Mouse (Mus musculus): ENCODE measurements around the gene Ptpn12. TPM values are rescaled to one million over a fixed set of nuclear protein-coding genes. Genes with fewer than 3 reads are reported as not detected.

Gene Ptpn12
- polyA plus RNA-seq, 1 experiment from 2014 or later, result 8.8 TPM

GRCm38 (mm10) chr5:21034388-21034966 is 21.2 kb downstream of the Ptpn12 start:
- DNase-seq (ENCODE audit: low spot score), result no peak
- H3K4me1 ChIP-seq (replicated peaks; ENCODE audit: control insufficient read depth, insufficient read depth), result no peaks in the 10 kb centered on the region
- no peak overlapping the region for H3K9ac ChIP-seq (ENCODE audit: low read length)
- H3K36me3 ChIP-seq (ENCODE audit: control insufficient read depth, insufficient read depth, low read length), result no peaks in the 10 kb centered on the region
- WGBS, result 58% methylated on average over 6 of the region's 6 CpGs
- H3K4me2 ChIP-seq (replicated peaks; ENCODE audit: low read depth), result no peak overlapping the region
- H3K4me3 ChIP-seq (ENCODE audit: low read depth, low read length), result no peak overlapping the region
- H3K27me3 ChIP-seq (ENCODE audit: control insufficient read depth, insufficient read depth, low read length), result no peaks in the 10 kb centered on the region
- ATAC-seq (ENCODE audit: low FRiP score, low TSS enrichment), result no peak
- H3K27ac ChIP-seq (replicated peaks), result no peak overlapping the region
- no peaks in the 10 kb centered on the region for H3K9me3 ChIP-seq (ENCODE audit: control insufficient read depth, low read length)
- TF ChIP-seq CTCF (IDR thresholded peaks at IDR 0.05; ENCODE audit: low read depth) (no peak), EP300 (optimal IDR thresholded peaks at IDR 0.05) (no peak)

- Histone ChIP-seq H3K4me1 (replicated peaks; ENCODE audit: control insufficient read depth, insufficient read depth) (no peaks in the 10 kb centered on the region), H3K9ac (ENCODE audit: low read length) (no peak overlapping the region), H3K27me3 (ENCODE audit: control insufficient read depth, insufficient read depth, low read length) (no peaks in the 10 kb centered on the region), H3K9me3 (ENCODE audit: control insufficient read depth, low read length) (no peaks in the 10 kb centered on the region), H3K27ac (replicated peaks) (no peak overlapping the region), H3K4me2 (replicated peaks; ENCODE audit: low read depth) (no peak overlapping the region), H3K36me3 (ENCODE audit: control insufficient read depth, insufficient read depth, low read length) (no peaks in the 10 kb centered on the region), H3K4me3 (ENCODE audit: low read depth, low read length) (no peak overlapping the region)
- 71% methylated on average over 11 of the region's 11 CpGs for WGBS
- no peak for TF ChIP-seq EP300 (optimal IDR thresholded peaks at IDR 0.05)
- no peak for TF ChIP-seq CTCF (IDR thresholded peaks at IDR 0.05; ENCODE audit: low read depth)
- ATAC-seq (ENCODE audit: low FRiP score, low TSS enrichment) (no peak), DNase-seq (ENCODE audit: low spot score) (no peak)
These were observed 22.2 kb downstream of the Ptpn12 start for GRCm38 (mm10) chr5:21033382-21034056.

- ATAC-seq (ENCODE audit: low FRiP score, low TSS enrichment) (no peak), DNase-seq (ENCODE audit: low spot score) (no peak)
- no peaks in the 10 kb centered on the region for H3K36me3 ChIP-seq (ENCODE audit: control insufficient read depth, insufficient read depth, low read length)
- no peaks in the 10 kb centered on the region for H3K9me3 ChIP-seq (ENCODE audit: control insufficient read depth, low read length)
- no peak overlapping the region for H3K4me2 ChIP-seq (replicated peaks; ENCODE audit: low read depth)
- H3K4me3 ChIP-seq (ENCODE audit: low read depth, low read length), result no peak overlapping the region
- no peak overlapping the region for H3K9ac ChIP-seq (ENCODE audit: low read length)
- no peaks in the 10 kb centered on the region for H3K27me3 ChIP-seq (ENCODE audit: control insufficient read depth, insufficient read depth, low read length)
- H3K27ac ChIP-seq (replicated peaks), result no peak overlapping the region
- 80% methylated on average over 3 of the region's 3 CpGs for whole genome bisulfite sequencing
- H3K4me1 ChIP-seq (replicated peaks; ENCODE audit: control insufficient read depth, insufficient read depth), result no peaks in the 10 kb centered on the region
- no peak for TF ChIP-seq EP300 (optimal IDR thresholded peaks at IDR 0.05)
- TF ChIP-seq CTCF (IDR thresholded peaks at IDR 0.05; ENCODE audit: low read depth), result no peak
These were observed 23.1 kb downstream of the Ptpn12 start for GRCm38 (mm10) chr5:21032626-21033025.

DNA sequence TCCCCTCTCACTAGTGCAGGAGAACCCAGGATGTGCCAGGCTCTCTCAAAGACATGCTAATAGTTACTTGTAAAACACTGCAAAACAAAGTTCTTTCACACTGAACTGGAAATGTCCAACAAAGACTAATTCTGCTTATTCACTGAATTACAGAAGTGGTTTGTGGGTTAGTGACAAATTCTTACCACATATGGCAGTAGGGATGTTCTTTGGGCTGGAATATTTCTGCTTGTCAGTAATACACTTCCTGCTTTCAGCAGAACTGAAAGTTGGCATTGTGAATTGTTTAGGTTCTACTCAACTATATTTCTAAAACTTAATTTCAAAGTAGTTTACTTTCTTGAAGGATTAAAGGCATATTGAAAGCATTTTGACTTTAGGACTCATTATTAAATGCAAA is 25.5 kb downstream of the Ptpn12 start:
- H3K9ac ChIP-seq (ENCODE audit: low read length), result no peak overlapping the region
- DNase-seq (ENCODE audit: low spot score), result no peak

DNA sequence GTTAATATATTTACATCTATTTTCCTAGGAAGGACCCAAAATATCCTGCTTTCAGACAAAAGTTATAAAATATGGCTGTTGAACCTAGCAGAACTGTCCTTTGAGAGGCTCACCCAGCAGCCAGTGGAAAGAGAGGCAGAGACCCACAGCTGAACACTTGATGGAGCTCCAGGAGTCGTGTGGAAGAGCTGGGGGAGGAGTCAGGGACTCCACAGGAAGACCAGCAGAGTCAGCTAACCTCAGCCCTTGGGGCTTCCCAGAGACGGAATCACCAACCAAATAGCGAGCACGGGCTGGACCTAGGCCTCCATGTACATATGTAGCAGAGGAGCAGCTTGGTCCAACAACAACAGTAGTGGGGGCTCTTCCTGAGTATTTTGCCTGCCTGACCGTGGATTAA is 38.6 kb downstream of the Ptpn12 start:
- H3K36me3 ChIP-seq (ENCODE audit: control insufficient read depth, insufficient read depth, low read length), result peaks cover 7% of the 10 kb centered on the region
- no peaks in the 10 kb centered on the region for H3K27me3 ChIP-seq (ENCODE audit: control insufficient read depth, insufficient read depth, low read length)
- 64% methylated on average over 5 of the region's 5 CpGs for WGBS
- H3K4me1 ChIP-seq (replicated peaks; ENCODE audit: control insufficient read depth, insufficient read depth), result no peaks in the 10 kb centered on the region
- no peaks in the 10 kb centered on the region for H3K9me3 ChIP-seq (ENCODE audit: control insufficient read depth, low read length)
- no peak overlapping the region for H3K27ac ChIP-seq (replicated peaks)
- H3K4me3 ChIP-seq (ENCODE audit: low read depth, low read length), result no peak overlapping the region
- H3K4me2 ChIP-seq (replicated peaks; ENCODE audit: low read depth), result no peak overlapping the region
- TF ChIP-seq EP300 (optimal IDR thresholded peaks at IDR 0.05) (no peak), CTCF (IDR thresholded peaks at IDR 0.05; ENCODE audit: low read depth) (peak; percentile 51)
- H3K9ac ChIP-seq (ENCODE audit: low read length), result no peak overlapping the region
- DNase-seq (ENCODE audit: low spot score) (no peak), ATAC-seq (ENCODE audit: low FRiP score, low TSS enrichment) (no peak)

More for the DNA sequence above, 25.5 kb downstream of the Ptpn12 start:
- Histone ChIP-seq H3K4me2 (replicated peaks; ENCODE audit: low read depth) (no peak overlapping the region), H3K27me3 (ENCODE audit: control insufficient read depth, insufficient read depth, low read length) (no peaks in the 10 kb centered on the region), H3K4me3 (ENCODE audit: low read depth, low read length) (no peak overlapping the region), H3K27ac (replicated peaks) (no peak overlapping the region), H3K4me1 (replicated peaks; ENCODE audit: control insufficient read depth, insufficient read depth) (no peaks in the 10 kb centered on the region), H3K9me3 (ENCODE audit: control insufficient read depth, low read length) (no peaks in the 10 kb centered on the region), H3K36me3 (ENCODE audit: control insufficient read depth, insufficient read depth, low read length) (no peaks in the 10 kb centered on the region)
- ATAC-seq (ENCODE audit: low FRiP score, low TSS enrichment), result no peak
- TF ChIP-seq CTCF (IDR thresholded peaks at IDR 0.05; ENCODE audit: low read depth) (peak; percentile 14; the same call in 1 of the 2 replicates), EP300 (optimal IDR thresholded peaks at IDR 0.05) (no peak)

GRCm38 (mm10) chr5:21010908-21011307 is 44.8 kb downstream of the Ptpn12 start:
- no peaks in the 10 kb centered on the region for H3K4me1 ChIP-seq (replicated peaks; ENCODE audit: control insufficient read depth, insufficient read depth)
- ATAC-seq (ENCODE audit: low FRiP score, low TSS enrichment) (no peak), DNase-seq (ENCODE audit: low spot score) (no peak)
- no peaks in the 10 kb centered on the region for H3K9me3 ChIP-seq (ENCODE audit: control insufficient read depth, low read length)
- TF ChIP-seq EP300 (optimal IDR thresholded peaks at IDR 0.05) (no peak), CTCF (IDR thresholded peaks at IDR 0.05; ENCODE audit: low read depth) (peak; percentile 23; the same call in 1 of the 2 replicates)
- peaks cover 5% of the 10 kb centered on the region for H3K36me3 ChIP-seq (ENCODE audit: control insufficient read depth, insufficient read depth, low read length)
- no peak overlapping the region for H3K27ac ChIP-seq (replicated peaks)
- no peaks in the 10 kb centered on the region for H3K27me3 ChIP-seq (ENCODE audit: control insufficient read depth, insufficient read depth, low read length)
- no peak overlapping the region for H3K4me2 ChIP-seq (replicated peaks; ENCODE audit: low read depth)
- H3K4me3 ChIP-seq (ENCODE audit: low read depth, low read length), result no peak overlapping the region
- no peak overlapping the region for H3K9ac ChIP-seq (ENCODE audit: low read length)

All from stomach, postnatal 0 days (tissue).